Mouse (Mus musculus) embryonic facial prominence, embryonic 12.5 days (tissue): ENCODE results near the gene Hcfc1. TPM values are rescaled to one million over a fixed set of nuclear protein-coding genes. Genes with fewer than 3 reads are reported as not detected.

ENCODE experiments used
- ATAC-seq: fragments of 200-750 bp; cut with Nextera tagmentation; 2 replicates; pipeline ENCODE4 v1.8.0; 2017; ENCODE audit not compliant: insufficient number of reproducible peaks, insufficient read depth, low FRiP score, low TSS enrichment
- H3K27ac ChIP-seq: fragments of 300-500 bp; sonication (generic); 2 replicates; pipeline ENCODE4 v1.5.1; 2016; ENCODE audit warnings: mild to moderate bottlenecking
- H3K27me3 ChIP-seq: fragments of 300-500 bp; sonication (generic); 2 replicates; pipeline ENCODE4 v1.6.1; 2016; ENCODE audit warnings: mild to moderate bottlenecking, moderate library complexity
- H3K36me3 ChIP-seq: fragments of 300-500 bp; sonication (generic); 2 replicates; pipeline ENCODE4 v1.6.1; 2016; ENCODE audit warnings: mild to moderate bottlenecking
- H3K4me1 ChIP-seq: fragments of 300-500 bp; sonication (generic); 2 replicates; pipeline ENCODE4 v1.6.1; 2016
- H3K4me2 ChIP-seq: fragments of 300-500 bp; sonication (generic); replicated peaks from 2 replicates; pipeline ENCODE4 v1.6.1; 2016; ENCODE audit warnings: mild to moderate bottlenecking, moderate library complexity
- H3K4me3 ChIP-seq: fragments of 300-500 bp; sonication (generic); 2 replicates; pipeline ENCODE4 v1.5.1; 2016; ENCODE audit warnings: mild to moderate bottlenecking
- H3K9ac ChIP-seq: fragments of 300-500 bp; sonication (generic); 2 replicates; pipeline ENCODE4 v1.6.1; 2016; ENCODE audit warnings: mild to moderate bottlenecking, moderate library complexity
- H3K9me3 ChIP-seq: fragments of 300-500 bp; sonication (generic); 2 replicates; pipeline ENCODE4 v1.6.1; 2016; ENCODE audit warnings: mild to moderate bottlenecking, moderate library complexity
- WGBS: fragments of 180-500 bp; shearing (Covaris S2); methylation state at CpG from one replicate; pipeline ENCODE4 v1.1.7; 2016; 5-methylcytosine and 5-hydroxymethylcytosine counted together
- polyA plus RNA-seq: library from polyadenylated mRNA; unstranded; fragments of >200 nt; fragmentation: Nextera tagmentation; extraction: Ambion mirVana; gene quantifications from 2 replicates; pipeline ENCODE4 v1.2.1, GENCODE M21; 2016

The Hcfc1 gene
- 71.0 and 71.3 TPM in 2 replicates for polyA plus RNA-seq

GRCm38 (mm10) chrX:73966248-73967176 lies at the start of gene Hcfc1:
TSS of gene Hcfc1 (minus strand) at chrX:73966357.
- ATAC-seq: peak; percentile 83
- Histone ChIP-seq H3K27ac (peak within 1 kb of the TSS; percentile 98), H3K9ac (peak within 1 kb of the TSS; percentile 70), H3K27me3 (peaks cover 5% of the 10 kb centered on the region; the same call in 1 of the 2 replicates), H3K4me1 (peaks cover 18% of the 10 kb centered on the region; the same call in 1 of the 2 replicates), H3K4me3 (peak within 1 kb of the TSS; percentile 67), H3K9me3 (no peaks in the 10 kb centered on the region), H3K36me3 (no peaks in the 10 kb centered on the region), H3K4me2 (peak within 1 kb of the TSS; percentile 70)
- 24% methylated on average over 54 of the region's 58 CpGs for WGBS

- Histone ChIP-seq H3K4me2 (no peak overlapping the region), H3K36me3 (peaks cover 18% of the 10 kb centered on the region; the same call in 1 of the 2 replicates), H3K9ac (no peak overlapping the region), H3K27me3 (no peaks in the 10 kb centered on the region), H3K4me3 (no peak overlapping the region), H3K27ac (no peak overlapping the region), H3K4me1 (no peaks in the 10 kb centered on the region), H3K9me3 (no peaks in the 10 kb centered on the region)
- no peak for ATAC-seq
- WGBS: 77% methylated on average over 1 of the region's 1 CpGs
Observed at GRCm38 (mm10) chrX:74014597-74014996, 48.4 kb upstream of the Hcfc1 start.

GRCm38 (mm10) chrX:74008063-74008462 lies 41.9 kb upstream of the Hcfc1 start:
- no peak overlapping the region for H3K4me3 ChIP-seq
- no peaks in the 10 kb centered on the region for H3K9me3 ChIP-seq
- H3K27ac ChIP-seq: no peak overlapping the region
- WGBS: 33% methylated on average over 8 of the region's 8 CpGs
- ATAC-seq: no peak
- H3K4me2 ChIP-seq: no peak overlapping the region
- H3K27me3 ChIP-seq: no peaks in the 10 kb centered on the region
- H3K9ac ChIP-seq: no peak overlapping the region
- H3K36me3 ChIP-seq: no peaks in the 10 kb centered on the region
- H3K4me1 ChIP-seq: no peaks in the 10 kb centered on the region

GRCm38 (mm10) chrX:74006401-74006800 lies 40.2 kb upstream of the Hcfc1 start:
- H3K4me1 ChIP-seq: no peaks in the 10 kb centered on the region
- no peak overlapping the region for H3K27ac ChIP-seq
- 79% methylated on average over 21 of the region's 21 CpGs for whole genome bisulfite sequencing
- H3K4me3 ChIP-seq: no peak overlapping the region
- no peaks in the 10 kb centered on the region for H3K36me3 ChIP-seq
- no peak overlapping the region for H3K4me2 ChIP-seq
- H3K27me3 ChIP-seq: no peaks in the 10 kb centered on the region
- no peak for ATAC-seq
- no peaks in the 10 kb centered on the region for H3K9me3 ChIP-seq
- H3K9ac ChIP-seq: no peak overlapping the region

DNA sequence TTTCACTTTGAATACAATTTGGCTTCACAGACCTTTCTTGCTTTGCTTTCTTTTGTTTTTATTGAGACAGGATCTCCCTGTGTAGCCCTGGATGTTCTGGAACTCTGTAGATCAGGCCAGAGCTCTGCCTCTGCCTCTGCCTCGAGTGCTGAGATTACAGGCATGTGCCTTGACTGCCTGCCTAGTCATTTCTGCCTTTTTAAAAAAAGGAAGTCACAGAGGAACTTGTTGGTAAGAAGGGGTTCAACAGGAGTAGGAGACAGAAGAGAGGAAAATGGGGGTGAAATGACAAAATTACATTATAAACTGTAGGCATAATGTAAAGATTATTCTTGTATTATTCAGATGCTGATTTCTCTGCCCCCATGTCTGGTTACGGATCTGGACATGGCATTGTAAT lies 37.5 kb upstream of the Hcfc1 start:
- H3K27me3 ChIP-seq: no peaks in the 10 kb centered on the region
- no peak overlapping the region for H3K9ac ChIP-seq
- no peaks in the 10 kb centered on the region for H3K9me3 ChIP-seq
- WGBS: 67% methylated on average over 2 of the region's 2 CpGs
- no peaks in the 10 kb centered on the region for H3K4me1 ChIP-seq
- H3K4me2 ChIP-seq: no peak overlapping the region
- no peak overlapping the region for H3K27ac ChIP-seq
- no peak overlapping the region for H3K4me3 ChIP-seq
- H3K36me3 ChIP-seq: no peaks in the 10 kb centered on the region
- no peak for ATAC-seq

- Histone ChIP-seq H3K36me3 (no peaks in the 10 kb centered on the region), H3K27me3 (no peaks in the 10 kb centered on the region), H3K4me1 (no peaks in the 10 kb centered on the region), H3K4me3 (no peak overlapping the region), H3K9ac (no peak overlapping the region), H3K4me2 (no peak overlapping the region), H3K9me3 (no peaks in the 10 kb centered on the region), H3K27ac (no peak overlapping the region)
- ATAC-seq: no peak
- WGBS: 78% methylated on average over 3 of the region's 3 CpGs
Observed at GRCm38 (mm10) chrX:74001024-74001423, 34.9 kb upstream of the Hcfc1 start.

GRCm38 (mm10) chrX:73998911-73999869 lies 33.0 kb upstream of the Hcfc1 start:
- no peak overlapping the region for H3K9ac ChIP-seq
- no peaks in the 10 kb centered on the region for H3K9me3 ChIP-seq
- no peak overlapping the region for H3K27ac ChIP-seq
- WGBS: 31% methylated on average over 8 of the region's 8 CpGs
- H3K4me1 ChIP-seq: no peaks in the 10 kb centered on the region
- no peak overlapping the region for H3K4me3 ChIP-seq
- H3K36me3 ChIP-seq: no peaks in the 10 kb centered on the region
- no peak overlapping the region for H3K4me2 ChIP-seq
- no peak for ATAC-seq
- H3K27me3 ChIP-seq: no peaks in the 10 kb centered on the region

DNA sequence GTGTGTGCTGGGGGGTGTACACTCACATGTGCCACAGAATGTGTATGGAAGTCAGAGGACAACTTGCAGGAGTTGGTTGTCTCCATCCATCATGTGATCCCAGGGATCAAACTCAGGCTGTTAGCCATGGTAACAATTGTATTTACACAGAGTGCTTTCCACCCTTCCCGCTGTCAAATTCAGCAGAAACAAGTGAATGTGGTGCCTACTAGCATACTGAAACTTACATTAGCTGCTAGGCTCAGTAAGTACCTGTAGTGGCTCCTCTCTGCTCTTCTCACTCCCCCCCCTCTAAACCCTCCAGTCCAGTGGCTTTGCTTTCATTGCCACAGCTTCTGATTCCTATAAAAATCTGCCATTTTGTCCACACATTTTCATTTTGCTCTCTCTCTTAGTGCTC lies 11.6 kb upstream of the Hcfc1 start:
- Histone ChIP-seq H3K9me3 (no peaks in the 10 kb centered on the region), H3K27me3 (no peaks in the 10 kb centered on the region), H3K36me3 (no peaks in the 10 kb centered on the region), H3K4me1 (no peaks in the 10 kb centered on the region), H3K4me3 (no peak overlapping the region), H3K4me2 (no peak overlapping the region), H3K27ac (no peak overlapping the region), H3K9ac (no peak overlapping the region)
- 83% methylated on average over 1 of the region's 1 CpGs for WGBS
- no peak for ATAC-seq

GRCm38 (mm10) chrX:73976283-73976682 lies 10.1 kb upstream of the Hcfc1 start:
- WGBS: 87% methylated on average over 2 of the region's 2 CpGs
- Histone ChIP-seq H3K4me2 (no peak overlapping the region), H3K9me3 (no peaks in the 10 kb centered on the region), H3K4me1 (no peaks in the 10 kb centered on the region), H3K27me3 (no peaks in the 10 kb centered on the region), H3K9ac (no peak overlapping the region), H3K4me3 (no peak overlapping the region), H3K36me3 (no peaks in the 10 kb centered on the region), H3K27ac (no peak overlapping the region)
- ATAC-seq: no peak

- Histone ChIP-seq H3K27ac (no peak overlapping the region), H3K4me1 (no peaks in the 10 kb centered on the region), H3K27me3 (no peaks in the 10 kb centered on the region), H3K36me3 (no peaks in the 10 kb centered on the region), H3K9ac (no peak overlapping the region), H3K4me2 (no peak overlapping the region), H3K4me3 (no peak overlapping the region), H3K9me3 (no peaks in the 10 kb centered on the region)
- ATAC-seq: no peak
- WGBS: 75% methylated on average over 4 of the region's 4 CpGs
Observed at GRCm38 (mm10) chrX:73972774-73973173, 6.6 kb upstream of the Hcfc1 start.

DNA sequence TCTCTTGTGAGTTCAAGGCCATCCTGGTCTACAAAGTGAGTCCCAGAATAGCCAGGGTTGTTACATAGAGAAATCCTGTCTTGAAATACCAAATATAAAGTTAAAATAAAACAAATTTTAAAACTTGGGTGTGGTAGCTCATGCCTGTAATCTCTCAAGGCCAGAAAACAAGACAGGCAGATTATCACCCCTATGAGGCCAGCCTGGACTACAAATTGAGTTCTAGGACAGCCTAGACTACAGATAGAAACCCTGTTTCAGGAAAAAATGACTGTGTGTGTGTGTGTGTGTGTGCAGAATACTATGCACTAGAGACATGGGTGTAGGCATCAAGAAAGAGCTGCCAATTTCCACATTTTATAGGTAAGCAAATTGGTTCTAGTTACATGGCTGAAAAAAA lies 4.6 kb upstream of the Hcfc1 start:
- Histone ChIP-seq H3K9ac (no peak overlapping the region), H3K4me3 (no peak overlapping the region), H3K27me3 (peaks cover 3% of the 10 kb centered on the region; the same call in 1 of the 2 replicates), H3K27ac (no peak overlapping the region), H3K4me1 (no peaks in the 10 kb centered on the region), H3K4me2 (no peak overlapping the region), H3K36me3 (no peaks in the 10 kb centered on the region), H3K9me3 (no peaks in the 10 kb centered on the region)
- ATAC-seq: no peak
